Mouse (Mus musculus): ENCODE measurements at regions not wholly inside any gene's neighbourhood (a gene's known extent, or its start where the extent isn't known, plus 50 kb on each side); places are given as distances from the start of the nearest gene placed in this dataset.

GRCm38 (mm10) chr8:60810955-60811354 is 79.3 kb upstream of the Hpf1 start:
- no peak for DNase-seq (ENCODE audit: low read depth, low spot score)
- TF ChIP-seq SMC3 (IDR thresholded peaks at IDR 0.05; ENCODE audit: low read depth, low read length) (no peak), MAX (IDR thresholded peaks at IDR 0.05; ENCODE audit: low read length) (no peak), TCF12 (IDR thresholded peaks at IDR 0.05; ENCODE audit: low read depth, low read length) (no peak), JUND (IDR thresholded peaks at IDR 0.05; ENCODE audit: low read depth, low read length) (no peak), UBTF (IDR thresholded peaks at IDR 0.05; ENCODE audit: borderline replicate concordance, insufficient read depth, low read depth, low read length) (no peak), GATA1 (IDR thresholded peaks at IDR 0.05; ENCODE audit: low read depth, low read length) (no peak), SIN3A (IDR thresholded peaks at IDR 0.05; ENCODE audit: low read length) (no peak)
- H3K27me3 ChIP-seq (ENCODE audit: control insufficient read depth in 1 of 2, insufficient read depth in 2 of 2, low read length in 2 of 2), result no peaks in the 10 kb centered on the region; a peak in 1 of 4 replicates

GRCm38 (mm10) chr8:60825676-60826442 is 64.4 kb upstream of the Hpf1 start:
- no peaks in the 10 kb centered on the region; a peak in 1 of 4 replicates for H3K27me3 ChIP-seq (ENCODE audit: control insufficient read depth in 1 of 2, insufficient read depth in 2 of 2, low read length in 2 of 2)
- H3K27ac ChIP-seq (ENCODE audit: control insufficient read depth, low read depth, low read length), result no peak overlapping the region
- DNase-seq (ENCODE audit: low read depth, low spot score), result peak; percentile 15
- TF ChIP-seq TCF12 (IDR thresholded peaks at IDR 0.05; ENCODE audit: low read depth, low read length) (0 out of 2 replicates have a peak, but pooled peaks have one; percentile 4), GATA1 (IDR thresholded peaks at IDR 0.05; ENCODE audit: low read depth, low read length) (0 out of 2 replicates have a peak, but pooled peaks have one; percentile 15), EP300 (IDR thresholded peaks at IDR 0.05; ENCODE audit: low read depth in 1 of 2, low read length in 2 of 2) (0 out of 4 replicates have a peak, but pooled peaks of 1 of the 2 experiments have one; percentile 13), USF2 (IDR thresholded peaks at IDR 0.05; ENCODE audit: borderline replicate concordance in 1 of 2, insufficient read depth in 1 of 2, low read depth in 1 of 2, low read length in 2 of 2) (no peak)
- peak overlapping the region; percentile 23 to 41; a peak in 3 of 4 replicates for H3K4me3 ChIP-seq (ENCODE audit: control insufficient read depth in 1 of 2, insufficient read depth in 1 of 2, low read depth in 2 of 2, low read length in 2 of 2)
- no peak overlapping the region for H3K9ac ChIP-seq (ENCODE audit: control insufficient read depth, low read depth, low read length, poor library complexity, severe bottlenecking)
- H3K79me2 ChIP-seq (ENCODE audit: control insufficient read depth, insufficient read depth, low read length, poor library complexity), result no peaks in the 10 kb centered on the region
- no peaks in the 10 kb centered on the region for H3K9me3 ChIP-seq (replicated peaks; ENCODE audit: insufficient read depth, low read length)
- H3K4me1 ChIP-seq (ENCODE audit: control insufficient read depth in 1 of 2, insufficient read depth in 2 of 2, low read length in 2 of 2), result no peaks in the 10 kb centered on the region
- H3K36me3 ChIP-seq (ENCODE audit: control insufficient read depth in 1 of 2, insufficient read depth in 2 of 2, low read length in 2 of 2), result no peaks in the 10 kb centered on the region

More at GRCm38 (mm10) chr8:60810955-60811354, 79.3 kb upstream of the Hpf1 start:
- Histone ChIP-seq H3K79me2 (ENCODE audit: control insufficient read depth, insufficient read depth, low read length, poor library complexity) (no peaks in the 10 kb centered on the region), H3K36me3 (ENCODE audit: control insufficient read depth in 1 of 2, insufficient read depth in 2 of 2, low read length in 2 of 2) (no peaks in the 10 kb centered on the region), H3K9me3 (replicated peaks; ENCODE audit: insufficient read depth, low read length) (no peaks in the 10 kb centered on the region), H3K27ac (ENCODE audit: control insufficient read depth, low read depth, low read length) (no peak overlapping the region), H3K9ac (ENCODE audit: control insufficient read depth, low read depth, low read length, poor library complexity, severe bottlenecking) (no peak overlapping the region), H3K4me3 (ENCODE audit: control insufficient read depth in 1 of 2, insufficient read depth in 1 of 2, low read depth in 2 of 2, low read length in 2 of 2) (no peak overlapping the region), H3K4me1 (ENCODE audit: control insufficient read depth in 1 of 2, insufficient read depth in 2 of 2, low read length in 2 of 2) (no peaks in the 10 kb centered on the region)

DNA sequence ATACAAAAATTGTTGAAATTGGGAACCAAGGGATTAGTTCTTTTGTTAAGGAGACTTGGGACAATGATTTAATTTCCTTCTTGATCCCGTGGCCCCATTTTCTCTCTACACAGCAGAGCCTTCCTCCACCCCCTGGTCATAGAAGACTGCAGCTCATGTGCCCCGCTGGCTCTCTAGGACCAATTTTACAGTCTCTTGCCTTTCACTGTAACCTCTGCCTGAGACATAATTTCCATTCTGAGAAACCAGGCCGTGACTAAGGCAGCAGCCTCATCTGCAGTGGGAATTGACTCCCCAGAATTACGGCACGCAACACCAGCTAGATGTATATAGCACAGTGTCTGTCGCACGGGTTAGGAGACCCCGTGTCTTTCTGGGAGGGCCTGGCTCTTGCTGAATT is 63.0 kb upstream of the Hpf1 start:
- TF ChIP-seq USF1 (IDR thresholded peaks at IDR 0.05; ENCODE audit: low read depth, low read length) (no peak), POLR2AphosphoS5 (IDR thresholded peaks at IDR 0.05; ENCODE audit: borderline replicate concordance, low read depth, low read length) (no peak)
- Histone ChIP-seq H3K79me2 (ENCODE audit: control insufficient read depth, insufficient read depth, low read length, poor library complexity) (no peaks in the 10 kb centered on the region), H3K27me3 (ENCODE audit: control insufficient read depth in 1 of 2, insufficient read depth in 2 of 2, low read length in 2 of 2) (peaks cover 0 to 1% of the 10 kb centered on the region in 2 experiments; a peak in 1 of 4 replicates), H3K9ac (ENCODE audit: control insufficient read depth, low read depth, low read length, poor library complexity, severe bottlenecking) (no peak overlapping the region), H3K36me3 (ENCODE audit: control insufficient read depth in 1 of 2, insufficient read depth in 2 of 2, low read length in 2 of 2) (no peaks in the 10 kb centered on the region), H3K9me3 (replicated peaks; ENCODE audit: insufficient read depth, low read length) (no peaks in the 10 kb centered on the region), H3K4me3 (ENCODE audit: control insufficient read depth in 1 of 2, insufficient read depth in 1 of 2, low read depth in 2 of 2, low read length in 2 of 2) (no peak overlapping the region), H3K4me1 (ENCODE audit: control insufficient read depth in 1 of 2, insufficient read depth in 2 of 2, low read length in 2 of 2) (no peaks in the 10 kb centered on the region), H3K27ac (ENCODE audit: control insufficient read depth, low read depth, low read length) (no peak overlapping the region)
- DNase-seq (ENCODE audit: low read depth, low spot score), result no peak

Measured in MEL (cell line).